Mouse (Mus musculus): Measurements from ENCODE around the gene Mrps18a.

GRCm38 (mm10) chr17:46063974-46064312 is 46.8 kb upstream of the Mrps18a start:
- TF ChIP-seq CTCF (IDR thresholded peaks at IDR 0.05) (no peak), EP300 (IDR thresholded peaks at IDR 0.05; ENCODE audit: insufficient read depth, low read depth, low read length) (no peak)
